Mouse (Mus musculus): ENCODE measurements around the gene Hps5. TPM values are rescaled to one million over a fixed set of nuclear protein-coding genes. Genes with fewer than 3 reads are reported as not detected.
"Not testable (repeated sequence)": the region's sequence is repeated elsewhere in the genome, so short reads cannot be mapped to it uniquely, and the experiment has no call there.

The Hps5 gene
- total RNA-seq, 2 experiments from 2014 or later, result 14.8 to 18.4 TPM

- DNase-seq (ENCODE audit: low spot score in 2 of 2), result no peak
These were observed 34.0 kb upstream of the Hps5 start for GRCm38 (mm10) chr7:46829911-46830310.

GRCm38 (mm10) chr7:46827803-46828184 lies 31.9 kb upstream of the Hps5 start:
- DNase-seq (ENCODE audit: low spot score in 2 of 2), result no peak

GRCm38 (mm10) chr7:46827046-46827802 lies 31.4 kb upstream of the Hps5 start:
- DNase-seq (ENCODE audit: low spot score in 2 of 2), result no peak

GRCm38 (mm10) chr7:46820876-46821632 lies 25.2 kb upstream of the Hps5 start:
- not testable (repeated sequence) for DNase-seq (ENCODE audit: low spot score in 2 of 2)

GRCm38 (mm10) chr7:46814012-46814411 lies 18.1 kb upstream of the Hps5 start:
- DNase-seq (ENCODE audit: low spot score in 2 of 2), result no peak

- DNase-seq (ENCODE audit: low spot score in 2 of 2), result no peak
These were observed 14.5 kb upstream of the Hps5 start for GRCm38 (mm10) chr7:46810325-46810724.

GRCm38 (mm10) chr7:46796779-46797178 lies 915 bp upstream of the Hps5 start:
- no peak for DNase-seq (ENCODE audit: low spot score in 2 of 2)

GRCm38 (mm10) chr7:46796206-46796679 lies 379 bp upstream of the Hps5 start:
- no peak for DNase-seq (ENCODE audit: low spot score in 2 of 2)

GRCm38 (mm10) chr7:46793871-46794270 lies 2.0 kb downstream of the Hps5 start:
- DNase-seq (ENCODE audit: low spot score in 2 of 2), result no peak

- DNase-seq (ENCODE audit: low spot score in 2 of 2), result no peak
These were observed 6.6 kb downstream of the Hps5 start for GRCm38 (mm10) chr7:46789177-46789849.

- peak in 1 of 2 experiments; percentile 24 for DNase-seq (ENCODE audit: low spot score in 2 of 2)
These were observed 25.2 kb downstream of the Hps5 start for GRCm38 (mm10) chr7:46770706-46771105.

GRCm38 (mm10) chr7:46768451-46768850 lies 27.4 kb downstream of the Hps5 start:
- no peak for DNase-seq (ENCODE audit: low spot score in 2 of 2)

- DNase-seq (ENCODE audit: low spot score in 2 of 2), result no peak
These were observed 28.5 kb downstream of the Hps5 start for GRCm38 (mm10) chr7:46767371-46767770.

- no peak for DNase-seq (ENCODE audit: low spot score in 2 of 2)
These were observed 31.2 kb downstream of the Hps5 start for GRCm38 (mm10) chr7:46764672-46765071.

- no peak for DNase-seq (ENCODE audit: low spot score in 2 of 2)
These were observed 33.3 kb downstream of the Hps5 start for GRCm38 (mm10) chr7:46762601-46763000.

- DNase-seq (ENCODE audit: low spot score in 2 of 2), result no peak
These were observed 34.6 kb downstream of the Hps5 start for GRCm38 (mm10) chr7:46761049-46761795.

- DNase-seq (ENCODE audit: low spot score in 2 of 2), result no peak
These were observed 44.4 kb downstream of the Hps5 start, which contains the start of gene Saa2 for GRCm38 (mm10) chr7:46751490-46751889. TSS of gene Saa2 (plus strand) at chr7:46751790.

GRCm38 (mm10) chr7:46748459-46748858 lies 47.4 kb downstream of the Hps5 start:
- DNase-seq (ENCODE audit: low spot score in 2 of 2), result no peak

GRCm38 (mm10) chr7:46746381-46746780 lies 49.5 kb downstream of the Hps5 start:
- DNase-seq (ENCODE audit: low spot score in 2 of 2), result no peak

GRCm38 (mm10) chr7:46745816-46746215 lies 50.0 kb downstream of the Hps5 start:
- no peak for DNase-seq (ENCODE audit: low spot score in 2 of 2)

GRCm38 (mm10) chr7:46742880-46743279 lies 53.0 kb downstream of the Hps5 start, which contains the start of gene Saa1:
TSS of gene Saa1 (minus strand) at chr7:46742980.
- DNase-seq (ENCODE audit: low spot score in 2 of 2), result not testable (repeated sequence)
